Mouse (Mus musculus) midbrain, embryonic 12.5 days (tissue): ENCODE measurements around the gene Cacna1h. TPM values are rescaled to one million over a fixed set of nuclear protein-coding genes. Genes with fewer than 3 reads are reported as not detected.

Source experiments
- ATAC-seq: fragments of 200-750 bp; cut with Nextera tagmentation; 2 replicates; pipeline ENCODE4 v1.8.0; 2017; ENCODE audit warnings: low read depth, moderate TSS enrichment, moderate library complexity; ENCODE audit not compliant: low FRiP score
- H3K27ac ChIP-seq: fragments of 300-500 bp; sonication (generic); replicated peaks from 2 replicates; pipeline ENCODE4 v1.5.1; 2016; ENCODE audit warnings: mild to moderate bottlenecking
- H3K27me3 ChIP-seq: fragments of 300-500 bp; sonication (generic); 2 replicates; pipeline ENCODE4 v1.6.1; 2016; ENCODE audit warnings: mild to moderate bottlenecking
- H3K36me3 ChIP-seq: fragments of 300-500 bp; sonication (generic); 2 replicates; pipeline ENCODE4 v1.6.1; 2016
- H3K4me1 ChIP-seq: fragments of 300-500 bp; sonication (generic); 2 replicates; pipeline ENCODE4 v1.6.1; 2016
- H3K4me2 ChIP-seq: fragments of 300-500 bp; sonication (generic); replicated peaks from 2 replicates; pipeline ENCODE4 v1.6.1; 2016; ENCODE audit warnings: mild to moderate bottlenecking, moderate library complexity
- H3K4me3 ChIP-seq: fragments of 300-500 bp; sonication (generic); 2 replicates; pipeline ENCODE4 v1.5.1; 2016; ENCODE audit warnings: mild to moderate bottlenecking
- H3K9ac ChIP-seq: fragments of 300-500 bp; sonication (generic); replicated peaks from 2 replicates; pipeline ENCODE4 v1.6.1; 2016; ENCODE audit warnings: mild to moderate bottlenecking, moderate library complexity
- H3K9me3 ChIP-seq: fragments of 300-500 bp; sonication (generic); 2 replicates; pipeline ENCODE4 v1.6.1; 2016; ENCODE audit warnings: mild to moderate bottlenecking
- WGBS: fragments of 180-500 bp; shearing (Covaris S2); methylation state at CpG from one replicate; pipeline ENCODE4 v1.1.7; 2016; 5-methylcytosine and 5-hydroxymethylcytosine counted together
- polyA plus RNA-seq: library from polyadenylated mRNA; unstranded; fragments of >200 nt; fragmentation: Nextera tagmentation; extraction: Ambion mirVana; gene quantifications from 2 replicates; pipeline ENCODE4 v1.2.1, GENCODE M21; 2016

The Cacna1h gene
- polyA plus RNA-seq, 1 experiment from 2014 or later, result 10.4 TPM

- Histone ChIP-seq H3K27me3 (peaks cover 7% of the 10 kb centered on the region; the same call in 1 of the 2 replicates), H3K9me3 (no peaks in the 10 kb centered on the region), H3K4me1 (peaks cover 76% of the 10 kb centered on the region), H3K4me2 (no peak overlapping the region), H3K9ac (no peak overlapping the region), H3K27ac (no peak overlapping the region), H3K4me3 (no peak overlapping the region), H3K36me3 (no peaks in the 10 kb centered on the region)
- no peak for ATAC-seq
- WGBS, result 72% methylated on average over 6 of the region's 6 CpGs
Observed at GRCm38 (mm10) chr17:25417990-25418389, 15.6 kb downstream of the Cacna1h start.

- peaks cover 77% of the 10 kb centered on the region for H3K4me1 ChIP-seq
- H3K4me2 ChIP-seq, result peak overlapping the region; percentile 25; the same call in 1 of the 2 replicates
- peak overlapping the region; percentile 86 for H3K27ac ChIP-seq
- no peak overlapping the region for H3K4me3 ChIP-seq
- ATAC-seq, result peak; percentile 27; the same call in 1 of the 2 replicates
- H3K27me3 ChIP-seq, result peaks cover 7% of the 10 kb centered on the region; the same call in 1 of the 2 replicates
- no peaks in the 10 kb centered on the region for H3K36me3 ChIP-seq
- H3K9ac ChIP-seq, result peak overlapping the region; percentile 32; the same call in 1 of the 2 replicates
- H3K9me3 ChIP-seq, result no peaks in the 10 kb centered on the region
- 6% methylated on average over 3 of the region's 3 CpGs for WGBS
Observed at GRCm38 (mm10) chr17:25416219-25416618, 17.4 kb downstream of the Cacna1h start.

- Histone ChIP-seq H3K27me3 (peaks cover 7% of the 10 kb centered on the region; the same call in 1 of the 2 replicates), H3K27ac (peak overlapping the region; percentile 86), H3K4me2 (peak overlapping the region; percentile 25), H3K36me3 (no peaks in the 10 kb centered on the region), H3K4me1 (peaks cover 77% of the 10 kb centered on the region), H3K9me3 (no peaks in the 10 kb centered on the region), H3K4me3 (no peak overlapping the region), H3K9ac (peak overlapping the region; percentile 32; the same call in 1 of the 2 replicates)
- ATAC-seq, result peak; percentile 63
- WGBS, result 1% methylated on average over 6 of the region's 6 CpGs
Observed at GRCm38 (mm10) chr17:25415421-25415913, 18.1 kb downstream of the Cacna1h start.

GRCm38 (mm10) chr17:25414917-25415316, 18.7 kb downstream of the Cacna1h start:
- 35% methylated on average over 3 of the region's 3 CpGs for WGBS
- Histone ChIP-seq H3K9me3 (no peaks in the 10 kb centered on the region), H3K27ac (peak overlapping the region; percentile 86), H3K4me2 (no peak overlapping the region), H3K4me3 (no peak overlapping the region), H3K36me3 (no peaks in the 10 kb centered on the region), H3K27me3 (peaks cover 7% of the 10 kb centered on the region; the same call in 1 of the 2 replicates), H3K4me1 (peaks cover 77% of the 10 kb centered on the region), H3K9ac (no peak overlapping the region)
- no peak for ATAC-seq

- H3K4me3 ChIP-seq, result no peak overlapping the region
- H3K9ac ChIP-seq, result no peak overlapping the region
- H3K4me2 ChIP-seq, result no peak overlapping the region
- peaks cover 76% of the 10 kb centered on the region for H3K4me1 ChIP-seq
- H3K36me3 ChIP-seq, result no peaks in the 10 kb centered on the region
- H3K27me3 ChIP-seq, result peaks cover 7% of the 10 kb centered on the region; the same call in 1 of the 2 replicates
- 68% methylated on average over 4 of the region's 4 CpGs for WGBS
- H3K9me3 ChIP-seq, result no peaks in the 10 kb centered on the region
- H3K27ac ChIP-seq, result no peak overlapping the region
- ATAC-seq, result no peak
Observed at GRCm38 (mm10) chr17:25414209-25414608, 19.4 kb downstream of the Cacna1h start.

- Histone ChIP-seq H3K4me3 (no peak overlapping the region), H3K4me1 (peaks cover 66% of the 10 kb centered on the region), H3K27ac (no peak overlapping the region; the same call in 1 of the 2 replicates), H3K4me2 (no peak overlapping the region), H3K9ac (no peak overlapping the region), H3K36me3 (no peaks in the 10 kb centered on the region), H3K27me3 (peaks cover 10% of the 10 kb centered on the region; the same call in 1 of the 2 replicates), H3K9me3 (no peaks in the 10 kb centered on the region)
- WGBS, result 67% methylated on average over 4 of the region's 4 CpGs
- ATAC-seq, result no peak
Observed at GRCm38 (mm10) chr17:25411251-25411650, 22.3 kb downstream of the Cacna1h start.

- Histone ChIP-seq H3K36me3 (no peaks in the 10 kb centered on the region), H3K4me3 (no peak overlapping the region), H3K4me1 (peaks cover 66% of the 10 kb centered on the region), H3K4me2 (no peak overlapping the region), H3K9ac (no peak overlapping the region), H3K27ac (no peak overlapping the region; the same call in 1 of the 2 replicates), H3K27me3 (peaks cover 10% of the 10 kb centered on the region; the same call in 1 of the 2 replicates), H3K9me3 (no peaks in the 10 kb centered on the region)
- ATAC-seq, result no peak
- whole genome bisulfite sequencing, result 49% methylated on average over 7 of the region's 7 CpGs
Observed at GRCm38 (mm10) chr17:25410786-25411185, 22.8 kb downstream of the Cacna1h start.

- H3K4me2 ChIP-seq, result no peak overlapping the region
- H3K36me3 ChIP-seq, result no peaks in the 10 kb centered on the region
- no peak overlapping the region for H3K9ac ChIP-seq
- no peaks in the 10 kb centered on the region for H3K9me3 ChIP-seq
- H3K27ac ChIP-seq, result no peak overlapping the region; the same call in 1 of the 2 replicates
- WGBS, result 81% methylated on average over 6 of the region's 6 CpGs
- peaks cover 10% of the 10 kb centered on the region; the same call in 1 of the 2 replicates for H3K27me3 ChIP-seq
- no peak for ATAC-seq
- H3K4me1 ChIP-seq, result peaks cover 66% of the 10 kb centered on the region
- H3K4me3 ChIP-seq, result no peak overlapping the region
Observed at GRCm38 (mm10) chr17:25410180-25410579, 23.4 kb downstream of the Cacna1h start.

- Histone ChIP-seq H3K9ac (no peak overlapping the region; the same call in 1 of the 2 replicates), H3K4me3 (no peak overlapping the region), H3K36me3 (no peaks in the 10 kb centered on the region), H3K4me1 (peaks cover 66% of the 10 kb centered on the region), H3K4me2 (no peak overlapping the region), H3K9me3 (no peaks in the 10 kb centered on the region), H3K27me3 (peaks cover 16% of the 10 kb centered on the region; the same call in 1 of the 2 replicates), H3K27ac (no peak overlapping the region; the same call in 1 of the 2 replicates)
- no peak for ATAC-seq
- WGBS, result 64% methylated on average over 7 of the region's 7 CpGs
Observed at GRCm38 (mm10) chr17:25409621-25410020, 24.0 kb downstream of the Cacna1h start.

GRCm38 (mm10) chr17:25408302-25408999, 25.1 kb downstream of the Cacna1h start:
- no peak for ATAC-seq
- no peak overlapping the region for H3K4me2 ChIP-seq
- 89% methylated on average over 7 of the region's 7 CpGs for WGBS
- no peak overlapping the region for H3K9ac ChIP-seq
- H3K4me1 ChIP-seq, result peaks cover 65% of the 10 kb centered on the region
- H3K36me3 ChIP-seq, result no peaks in the 10 kb centered on the region
- H3K4me3 ChIP-seq, result no peak overlapping the region
- H3K27ac ChIP-seq, result no peak overlapping the region
- peaks cover 20% of the 10 kb centered on the region for H3K27me3 ChIP-seq
- H3K9me3 ChIP-seq, result no peaks in the 10 kb centered on the region

GRCm38 (mm10) chr17:25407352-25407751, 26.2 kb downstream of the Cacna1h start:
- no peak for ATAC-seq
- Histone ChIP-seq H3K27ac (0 out of 2 replicates have a peak overlapping the region, but pooled peaks have one; percentile 31), H3K36me3 (no peaks in the 10 kb centered on the region), H3K4me2 (no peak overlapping the region), H3K4me3 (no peak overlapping the region), H3K9me3 (no peaks in the 10 kb centered on the region), H3K9ac (peak overlapping the region; percentile 24; the same call in 1 of the 2 replicates), H3K27me3 (peaks cover 30% of the 10 kb centered on the region), H3K4me1 (peaks cover 65% of the 10 kb centered on the region)
- WGBS, result 57% methylated on average over 4 of the region's 4 CpGs

- Histone ChIP-seq H3K27ac (peak overlapping the region; percentile 79), H3K4me3 (no peak overlapping the region), H3K9me3 (no peaks in the 10 kb centered on the region), H3K9ac (no peak overlapping the region), H3K4me1 (peaks cover 71% of the 10 kb centered on the region), H3K4me2 (no peak overlapping the region), H3K27me3 (peaks cover 42% of the 10 kb centered on the region), H3K36me3 (no peaks in the 10 kb centered on the region)
- 0 out of 2 replicates have a peak, but pooled peaks have one; percentile 16 for ATAC-seq
- 9% methylated on average over 6 of the region's 6 CpGs for WGBS
Observed at GRCm38 (mm10) chr17:25406011-25406441, 27.6 kb downstream of the Cacna1h start.
